In the genomic region with DNA sequence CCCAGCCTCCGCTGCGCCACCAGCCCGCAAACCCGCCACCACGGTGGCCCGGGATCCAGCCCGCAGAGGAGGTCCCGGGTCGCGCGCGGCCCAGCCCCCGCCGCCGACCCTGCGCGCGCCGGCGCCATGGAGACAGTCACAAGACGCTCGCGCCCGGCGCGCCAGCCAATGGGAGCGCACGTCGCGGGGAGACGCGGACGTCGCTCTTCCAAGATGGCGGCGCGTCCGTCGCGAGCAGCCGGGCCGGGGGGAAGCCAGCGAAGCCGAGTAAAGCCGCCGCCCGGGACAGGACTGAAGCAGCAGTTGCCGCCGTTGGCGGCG, we compare ENCODE assay signal across 8 mouse cellular contexts. TPM values are rescaled to one million over a fixed set of nuclear protein-coding genes. Genes with fewer than 3 reads are reported as not detected.
A peak's percentile ranks its signal among the peaks of the same experiment; 100 is the strongest.
DNase-seq lines count a peak whose midpoint lies in the region; ATAC-seq and TF ChIP-seq lines count a peak whose summit lies in the region.

Gene Snx13 (plus strand): TSS at position 188 of the 321 bp plus-strand sequence.

- 0% methylated on average over 41 of the region's 51 CpGs for WGBS in hindbrain, embryonic 16.5 days
- under 1% methylated on average over 46 of the region's 51 CpGs for WGBS in macrophage (ENCODE audit: missing documents)

- peak within 1 kb of the TSS; percentile 97 for H3K27ac ChIP-seq in hindbrain, embryonic 16.5 days (ENCODE audit: low read depth, low read length)
- peak within 1 kb of the TSS; percentile 98 for H3K27ac ChIP-seq in left cerebral cortex, adult 2 months
- peak within 1 kb of the TSS; percentile 90 for H3K27ac ChIP-seq in macrophage

- no peaks in the 10 kb centered on the region for H3K9me3 ChIP-seq in hindbrain, embryonic 16.5 days (ENCODE audit: control insufficient read depth, low read length)

- peaks cover 11% of the 10 kb centered on the region for H3K4me1 ChIP-seq in hindbrain, embryonic 16.5 days (ENCODE audit: control insufficient read depth, insufficient read depth, low read depth, low read length)

- peak within 1 kb of the TSS; percentile 90 for H3K4me2 ChIP-seq in hindbrain, embryonic 16.5 days (ENCODE audit: low read length)

- ATAC-seq in hindbrain, embryonic 16.5 days = peak; percentile 99

- no peak for TF ChIP-seq CTCF in left cerebral cortex, adult 2 months (IDR thresholded peaks at IDR 0.05)

- intact Hi-C loops in left cerebral cortex, adult 2 months (cut with DNase I) = no loop called here

- H3K79me2 ChIP-seq in macrophage (ENCODE audit: inconsistent target) = peaks cover 82% of the 10 kb centered on the region

- peak within 1 kb of the TSS; percentile 96 for H3K9ac ChIP-seq in hindbrain, embryonic 16.5 days (ENCODE audit: low read depth, low read length)

- H3K36me3 ChIP-seq in hindbrain, embryonic 16.5 days (ENCODE audit: control insufficient read depth, insufficient read depth, low read length) = no peaks in the 10 kb centered on the region
- H3K36me3 ChIP-seq in macrophage (ENCODE audit: inconsistent target) = no peaks in the 10 kb centered on the region

- peak; percentile 58 for DNase-seq in WW6 (ENCODE audit: low read depth, low spot score)
- peak; percentile 87 to 91 for DNase-seq in cerebellum, postnatal 36 days
- DNase-seq in gastrocnemius, adult 18-20 months (ENCODE audit: low spot score) = peak; percentile 85
- DNase-seq in left cerebral cortex, adult 2 months (ENCODE audit: extremely low spot score in 1 of 2, low spot score in 2 of 2) = peak; percentile 88 to 91
- peak; percentile 89 for DNase-seq in retina, postnatal 7 days (ENCODE audit: low read depth, low spot score)
- peak; percentile 89 for DNase-seq in urinary bladder, adult 2 months (ENCODE audit: low spot score)

- H3K27me3 ChIP-seq in hindbrain, embryonic 16.5 days (replicated peaks; ENCODE audit: control insufficient read depth, insufficient read depth, low read length) = no peaks in the 10 kb centered on the region; the same call in 1 of the 2 replicates

- peak within 1 kb of the TSS; percentile 99 for H3K4me3 ChIP-seq in hindbrain, embryonic 16.5 days (ENCODE audit: low read length)
- peak within 1 kb of the TSS; percentile 70 for H3K4me3 ChIP-seq in left cerebral cortex, adult 2 months
- H3K4me3 ChIP-seq in macrophage (ENCODE audit: inconsistent target) = peak within 1 kb of the TSS; percentile 68

RNA-seq across cellular contexts. Expression of gene Snx13, which starts in this region (rescaled TPM):
- 10 to 100 TPM; 54.3 to 56.0 TPM for total RNA-seq in gastrocnemius, adult 18-20 months (2021)
- 28.8 and 30.7 TPM in 2 replicates for polyA plus RNA-seq in hindbrain, embryonic 16.5 days (2015; fragmentation: Nextera tagmentation; extraction: Ambion mirVana)
- 10 to 100 TPM; 61.1 to 67.2 TPM for total RNA-seq in left cerebral cortex, adult 2 months (2021)
- 100 to 1,000 TPM in 23 of 26 experiments, 10 to 100 TPM in 3; 68.8 to 237 (median 186) TPM for total RNA-seq in macrophage (2018; cell fraction: chromatin; rRNA removed)
- total RNA-seq in macrophage (2018; cell fraction: cytosol; rRNA removed) = 10 to 100 TPM; 49.9 to 78.7 (median 64.0) TPM
- 100 to 1,000 TPM in 16 of 26 experiments, 10 to 100 TPM in 10; 51.2 to 169 (median 110) TPM for total RNA-seq in macrophage (2018; cell fraction: nucleus; rRNA removed)
- 39.4 to 55.8 TPM (median 52.3 TPM) in 3 replicates for polyA plus RNA-seq in macrophage (2018)
- 14.6 and 16.6 TPM in 2 replicates for polyA plus RNA-seq in urinary bladder, adult 2 months (2012; rRNA removed)

Comparison
In these comparisons a context has a peak if more than half of its experiments do, and no peak if none do; other contexts are left out.
1. Peak in every context shown above with its lines: DNase-seq, ATAC-seq, H3K4me3 ChIP-seq and H3K27ac ChIP-seq.